Mouse (Mus musculus) thymus, postnatal 25 days (tissue): ENCODE data around the gene Spef2.
"Not testable (repeated sequence)": the region's sequence is repeated elsewhere in the genome, so short reads cannot be mapped to it uniquely, and the experiment has no call there.

ENCODE experiments used
- DNase-seq: peaks from one replicate; pipeline ENCODE4 v3.0.0; 2022

Gene Spef2

GRCm38 (mm10) chr15:9664948-9665347 is 83.7 kb downstream of the Spef2 start:
- not testable (repeated sequence) for DNase-seq

GRCm38 (mm10) chr15:9661215-9661614 is 87.5 kb downstream of the Spef2 start:
- DNase-seq = no peak

GRCm38 (mm10) chr15:9634471-9634870 is 114.2 kb downstream of the Spef2 start:
- no peak for DNase-seq

GRCm38 (mm10) chr15:9631657-9632056 is 117.0 kb downstream of the Spef2 start:
- no peak for DNase-seq

- no peak for DNase-seq
These were observed 119.0 kb downstream of the Spef2 start for GRCm38 (mm10) chr15:9629660-9630059.

GRCm38 (mm10) chr15:9624619-9625018 is 124.0 kb downstream of the Spef2 start:
- DNase-seq = no peak

- no peak for DNase-seq
These were observed 140.5 kb downstream of the Spef2 start for GRCm38 (mm10) chr15:9608177-9608576.

GRCm38 (mm10) chr15:9600088-9600455 is 148.6 kb downstream of the Spef2 start:
- DNase-seq = no peak

GRCm38 (mm10) chr15:9599382-9600087 is 149.1 kb downstream of the Spef2 start:
- DNase-seq = no peak

GRCm38 (mm10) chr15:9596298-9597060 is 152.2 kb downstream of the Spef2 start:
- no peak for DNase-seq

- no peak for DNase-seq
These were observed 158.7 kb downstream of the Spef2 start for GRCm38 (mm10) chr15:9589939-9590338.

- DNase-seq = no peak
These were observed 168.0 kb downstream of the Spef2 start for GRCm38 (mm10) chr15:9580470-9581280.

GRCm38 (mm10) chr15:9577303-9577702 is 171.4 kb downstream of the Spef2 start:
- no peak for DNase-seq

GRCm38 (mm10) chr15:9574796-9575195 is 173.9 kb downstream of the Spef2 start:
- peak; percentile 64 for DNase-seq

GRCm38 (mm10) chr15:9573361-9573760 is 175.3 kb downstream of the Spef2 start:
- no peak for DNase-seq

GRCm38 (mm10) chr15:9572664-9573063 is 176.0 kb downstream of the Spef2 start:
- no peak for DNase-seq

- no peak for DNase-seq
These were observed 176.8 kb downstream of the Spef2 start for GRCm38 (mm10) chr15:9571896-9572295.

- no peak for DNase-seq
These were observed 181.4 kb downstream of the Spef2 start for GRCm38 (mm10) chr15:9567316-9567715.

- no peak for DNase-seq
These were observed 183.3 kb downstream of the Spef2 start for GRCm38 (mm10) chr15:9565396-9565795.

GRCm38 (mm10) chr15:9564156-9564555 is 184.5 kb downstream of the Spef2 start:
- DNase-seq = no peak

- DNase-seq = not testable (repeated sequence)
These were observed 191.4 kb downstream of the Spef2 start for GRCm38 (mm10) chr15:9557264-9557663.

- DNase-seq = no peak
These were observed 199.7 kb downstream of the Spef2 start for GRCm38 (mm10) chr15:9548951-9549350.

- DNase-seq = no peak
These were observed 213.5 kb downstream of the Spef2 start for GRCm38 (mm10) chr15:9535200-9535599.
